Mouse (Mus musculus) brain, embryonic 18.5 days (tissue): ENCODE data around the gene Usp30.

Experiments
- DNase-seq: peaks from one replicate; pipeline ENCODE4 v3.0.0-alpha.2; 2012; ENCODE audit warnings: low read depth, low spot score

Gene Usp30

DNA sequence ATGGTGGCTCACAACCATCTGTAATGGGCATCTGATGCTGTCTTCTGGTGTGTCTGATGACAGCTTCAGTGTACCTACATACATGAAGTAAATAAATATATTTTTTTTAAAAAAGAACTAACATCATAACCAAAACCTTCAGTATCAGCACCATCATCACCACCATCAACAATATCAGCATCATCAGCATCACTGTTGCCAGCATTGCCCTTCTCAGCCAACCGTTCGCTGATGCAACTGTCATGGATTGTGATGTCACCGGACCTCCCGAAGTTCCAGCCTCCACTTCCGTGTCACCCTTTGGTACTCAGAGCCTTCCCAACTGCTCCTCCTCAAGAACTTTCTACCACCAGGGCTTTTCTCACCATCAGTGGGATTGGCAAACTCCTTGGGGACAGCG lies at the start of gene Usp30:
Usp30 (plus strand) TSS at position 301 of the 400 bp plus-strand sequence.
- no peak for DNase-seq

DNA sequence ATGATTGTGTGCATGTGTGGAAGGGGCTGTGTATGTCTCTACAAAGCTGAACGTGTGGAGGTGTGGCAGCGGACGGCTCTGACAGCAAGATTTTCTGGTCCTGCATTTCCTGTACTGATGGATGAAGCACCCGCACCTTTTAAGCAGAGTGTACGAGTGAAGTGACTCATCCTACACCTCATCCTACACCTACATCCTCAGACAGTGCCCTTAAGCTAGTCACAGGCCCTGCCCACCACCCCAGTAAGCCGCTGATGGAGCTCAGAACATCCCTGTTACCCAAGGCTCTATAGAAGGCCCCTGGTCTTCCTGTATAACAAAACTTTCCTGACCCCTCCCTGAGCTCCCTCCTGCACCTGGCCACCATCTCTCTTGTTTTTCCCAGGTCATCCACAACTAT lies 40.9 kb upstream of the Usp30 start:
- DNase-seq = no peak

DNA sequence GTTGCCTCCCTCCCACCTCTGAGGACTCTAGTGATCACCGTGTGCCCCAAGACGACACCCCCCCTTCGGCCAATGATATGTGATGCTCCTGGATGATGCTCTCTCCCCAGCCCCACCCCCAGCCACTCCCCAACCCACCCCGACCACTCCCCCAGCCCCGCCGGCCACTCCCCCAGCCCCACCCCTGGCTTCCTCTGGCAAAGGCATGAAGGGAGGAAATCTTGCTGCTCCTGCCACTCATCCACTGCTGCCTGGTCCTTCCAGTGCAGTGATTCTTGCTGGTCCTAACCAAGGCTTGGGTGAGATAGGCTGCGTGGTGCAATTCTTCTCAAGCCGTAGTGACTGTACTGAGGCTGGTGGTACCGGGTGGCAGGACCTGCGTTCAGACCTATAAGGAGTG lies 40.4 kb upstream of the Usp30 start:
- DNase-seq = no peak

DNA sequence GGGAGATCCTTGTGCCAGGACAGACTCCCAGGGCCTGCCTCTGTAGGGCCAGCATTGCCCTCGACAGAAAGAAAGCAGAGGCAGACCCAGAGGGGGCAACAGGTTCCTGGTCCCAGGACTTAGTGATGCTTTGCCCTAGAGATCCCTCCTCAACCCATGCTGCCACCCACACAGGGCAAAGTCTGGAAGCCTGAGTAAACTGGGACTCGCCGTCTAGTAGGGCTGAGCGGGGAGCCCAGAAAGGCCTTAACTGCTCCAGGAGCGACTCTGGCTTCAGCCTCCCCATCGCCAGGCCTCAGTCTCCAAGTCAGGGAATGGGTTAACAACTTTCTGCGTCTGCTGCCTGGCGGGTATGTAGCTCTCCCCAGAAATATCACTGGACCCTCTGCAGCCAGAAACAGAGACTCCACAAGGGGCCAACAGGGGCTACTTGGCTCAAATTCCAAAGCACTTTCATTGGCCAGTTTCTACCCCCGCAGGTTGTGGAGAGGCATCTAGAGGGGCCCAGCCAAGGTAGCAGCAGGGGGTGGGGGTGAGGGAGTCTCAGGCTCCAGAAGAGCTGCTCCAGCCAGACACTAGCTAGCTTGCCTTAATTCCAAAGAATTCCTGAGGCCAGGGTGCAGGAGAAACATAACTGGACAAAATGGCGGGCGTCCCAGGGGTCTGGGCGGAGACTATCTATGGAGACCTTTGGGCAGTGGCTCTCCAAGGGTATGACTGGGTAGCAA lies 37.9 kb upstream of the Usp30 start:
- no peak for DNase-seq

DNA sequence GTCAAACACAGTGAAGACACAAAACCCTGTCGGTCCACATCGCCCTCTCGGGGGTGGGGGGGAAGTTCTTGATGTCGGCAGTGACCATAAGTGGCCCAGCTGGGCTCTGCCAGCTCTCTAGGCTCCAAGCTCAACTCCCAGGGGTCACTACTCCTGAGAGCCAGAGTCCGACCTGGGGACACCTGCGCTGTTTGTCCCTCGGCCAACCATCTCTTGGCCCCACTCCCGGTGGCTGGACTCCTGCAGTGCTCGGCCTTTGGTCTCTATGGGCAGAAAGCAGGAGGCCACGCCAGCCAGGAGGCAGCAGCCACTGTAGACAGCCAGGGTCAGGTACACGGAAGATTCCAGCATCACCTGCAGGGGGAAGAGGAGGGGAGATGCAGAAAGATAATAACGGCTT lies 37.1 kb upstream of the Usp30 start:
- DNase-seq = no peak

DNA sequence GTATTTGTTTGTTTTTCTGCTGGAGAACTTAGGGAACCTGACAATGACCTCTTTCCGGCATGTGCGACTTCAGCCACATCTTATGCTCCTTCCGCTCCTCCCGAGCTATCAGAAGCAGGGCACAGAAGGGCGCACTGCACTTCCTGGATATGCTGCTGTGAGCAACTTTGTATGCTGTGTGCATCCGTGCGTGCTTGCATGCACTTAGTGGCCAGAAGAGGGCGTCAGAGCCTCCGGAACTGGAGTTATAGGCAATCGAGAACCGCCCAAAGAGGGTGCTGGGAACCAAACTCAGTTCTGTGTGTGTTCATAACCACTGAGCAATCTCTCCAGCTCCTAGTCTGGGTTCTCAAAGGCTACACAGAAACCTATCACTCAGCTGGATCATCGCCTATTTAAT lies 34.6 kb upstream of the Usp30 start:
- DNase-seq = no peak

DNA sequence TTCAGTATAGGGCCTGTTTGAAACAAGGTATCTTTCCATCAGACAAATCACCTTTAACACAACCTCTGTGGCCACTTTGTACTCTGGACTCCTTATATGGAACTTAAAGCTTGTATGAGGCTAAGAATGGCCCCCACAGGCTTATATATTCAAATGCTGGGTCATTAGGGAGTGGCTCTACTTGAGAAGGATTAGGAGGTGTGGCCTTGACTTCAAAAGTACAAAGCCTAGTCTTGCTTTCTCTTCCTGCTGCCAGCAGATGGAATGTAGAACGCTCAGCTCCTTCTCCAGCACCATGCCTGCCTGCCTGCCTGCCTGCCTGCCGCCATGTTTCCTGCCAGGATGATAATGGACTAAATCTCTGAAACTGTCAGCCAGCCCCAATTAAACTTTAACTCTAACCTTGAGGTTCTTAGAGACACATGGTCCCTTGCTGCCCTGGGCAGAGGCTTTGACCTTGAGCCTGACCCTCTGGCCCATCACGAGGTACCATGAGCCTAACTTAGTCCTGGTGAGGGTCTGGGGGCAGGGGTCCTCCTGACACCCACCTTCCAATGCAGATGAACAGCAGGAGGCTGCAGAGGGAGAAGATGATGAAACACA lies 33.0 kb upstream of the Usp30 start:
- no peak for DNase-seq

DNA sequence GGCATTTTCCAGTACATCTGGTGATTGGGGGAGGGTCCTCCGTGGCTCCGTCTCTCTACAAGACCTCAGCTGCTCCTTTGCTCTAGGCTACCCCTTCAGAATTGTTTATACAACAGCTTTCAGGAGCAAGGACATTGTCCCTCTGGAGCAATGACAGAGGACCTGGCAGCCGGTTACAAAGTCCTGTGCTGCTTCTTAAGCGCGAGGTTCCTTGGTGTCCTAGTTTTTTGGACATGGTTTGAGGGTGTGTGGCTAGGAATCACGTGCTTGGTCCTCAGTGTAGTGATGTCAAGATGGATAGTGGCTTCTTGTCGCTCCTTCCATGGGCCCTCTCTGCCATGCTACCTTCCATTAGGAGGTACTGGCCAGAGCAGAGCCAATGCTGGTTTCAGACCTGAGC lies 30.9 kb upstream of the Usp30 start:
- no peak for DNase-seq

DNA sequence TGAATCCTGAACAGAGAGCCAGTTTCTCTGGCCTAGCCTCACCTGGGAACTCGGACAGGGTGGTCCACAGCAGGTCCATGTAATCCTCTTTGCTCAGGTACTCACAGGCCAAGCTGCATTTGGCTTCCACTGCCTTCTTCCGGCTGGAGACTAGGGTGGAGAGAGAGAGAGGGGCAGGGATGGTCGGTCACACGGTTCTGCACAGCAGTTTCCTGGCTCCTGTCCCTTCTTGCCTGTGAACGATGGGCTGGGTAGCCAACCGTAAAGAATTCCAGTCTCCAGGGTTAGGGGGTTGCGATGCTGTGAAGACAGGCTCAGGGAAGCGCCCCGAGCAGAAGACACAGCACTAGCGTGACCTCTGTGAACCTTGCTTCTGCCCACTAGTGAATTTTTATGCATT lies 30.1 kb upstream of the Usp30 start:
- DNase-seq = no peak

DNA sequence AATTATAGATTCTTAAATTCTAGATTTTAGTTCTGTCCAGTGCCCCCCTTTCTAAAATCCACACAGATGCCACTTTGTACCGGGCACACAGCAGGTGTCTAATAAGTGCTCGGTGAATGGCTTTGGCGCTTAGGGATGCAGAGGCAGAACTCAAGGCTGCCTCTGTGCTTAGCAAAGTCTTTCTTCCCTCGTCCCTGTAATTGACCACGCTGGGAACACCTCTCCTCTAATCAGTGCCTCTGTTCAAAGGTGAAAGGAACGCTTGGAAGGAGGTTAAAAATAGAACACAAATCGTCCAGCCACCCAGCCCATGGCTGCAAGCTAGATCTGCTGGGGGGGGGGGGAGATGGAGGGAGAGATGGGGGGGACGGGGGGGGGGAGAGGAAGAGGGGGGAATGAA lies 24.8 kb upstream of the Usp30 start:
- DNase-seq = no peak

DNA sequence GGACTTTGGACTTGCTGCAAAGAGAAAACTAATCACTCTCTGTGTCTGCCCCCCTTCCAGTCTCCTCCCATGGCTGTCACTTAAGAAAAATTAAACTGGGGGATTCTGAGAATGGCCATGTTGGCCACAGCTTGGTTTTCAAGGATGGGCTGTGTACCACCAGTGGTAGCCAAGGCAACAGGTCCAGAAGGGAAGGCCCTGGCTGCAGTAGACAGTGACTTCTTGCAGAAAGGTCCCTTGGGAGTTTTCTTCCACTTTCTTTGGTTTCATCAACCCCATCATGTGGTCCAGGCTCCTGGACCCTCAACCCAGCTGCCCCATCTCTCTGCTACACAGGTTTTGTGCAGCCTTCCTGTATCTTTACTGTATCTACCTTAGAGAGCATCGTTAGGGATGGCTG lies 24.4 kb upstream of the Usp30 start:
- no peak for DNase-seq

DNA sequence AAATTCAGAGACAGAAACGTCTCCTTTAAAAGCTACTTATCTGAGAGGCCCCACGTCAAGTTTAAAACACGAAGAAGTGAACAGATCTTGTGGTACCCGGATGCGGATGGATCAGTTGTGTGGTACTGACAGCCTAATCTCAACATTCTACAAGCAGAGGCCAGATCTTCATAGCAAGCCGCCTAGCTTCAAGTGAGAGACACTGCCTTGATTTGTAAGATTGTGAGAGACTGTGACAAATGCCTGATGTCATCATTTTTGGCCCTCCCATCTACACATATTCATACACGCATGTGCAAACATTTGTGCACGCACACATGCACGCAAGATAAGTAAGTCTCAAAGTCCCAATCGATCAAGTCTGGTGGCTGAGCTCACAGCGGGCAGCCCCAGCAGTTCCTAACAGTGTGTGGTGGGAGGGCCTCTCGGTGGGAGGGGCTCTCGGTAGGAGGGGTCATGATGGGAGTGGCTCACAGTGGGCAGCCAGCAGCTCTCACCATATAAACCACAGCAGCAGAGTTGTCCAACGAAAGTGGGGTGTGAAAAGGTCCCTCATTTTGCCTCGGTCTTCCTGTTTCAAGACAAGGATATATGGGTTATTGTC lies 23.8 kb upstream of the Usp30 start:
- DNase-seq = no peak

DNA sequence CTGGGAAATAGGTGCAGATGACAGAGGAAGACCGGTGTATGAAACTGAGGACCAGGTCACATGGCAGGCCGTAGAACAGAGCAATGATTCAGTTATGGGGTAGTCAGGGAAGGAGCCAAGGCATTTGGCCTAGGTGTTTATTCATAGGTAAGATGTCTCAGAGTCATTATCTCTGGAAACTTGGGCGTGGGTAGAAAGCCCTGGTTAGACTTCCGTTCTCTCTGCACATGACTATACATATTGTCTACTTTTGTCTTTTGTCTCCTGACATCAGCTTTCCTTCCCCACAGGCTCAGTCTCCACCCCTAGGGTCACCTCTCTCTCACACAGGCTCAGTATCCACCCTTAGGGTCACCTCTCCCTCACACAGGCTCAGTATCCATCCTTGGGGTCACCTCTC lies 21.5 kb upstream of the Usp30 start:
- no peak for DNase-seq

DNA sequence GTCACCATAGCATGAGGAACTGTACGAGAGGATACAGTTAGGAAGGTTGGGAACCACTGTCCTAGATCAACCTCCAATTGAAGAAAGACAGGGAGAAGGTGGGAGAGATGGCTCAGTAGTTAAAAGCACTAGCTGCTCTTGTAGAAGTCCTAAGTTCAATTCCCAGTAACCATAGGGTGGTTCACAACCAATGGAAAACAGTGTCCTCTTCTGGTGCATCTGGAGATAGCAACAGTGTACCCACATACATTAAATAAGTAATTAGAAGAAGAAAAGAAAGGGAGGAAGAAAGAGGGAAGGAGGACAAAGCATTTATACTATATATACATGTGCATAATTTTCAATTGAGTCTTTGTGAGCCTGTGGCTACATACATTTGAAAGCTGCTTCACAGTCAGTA lies 20.1 kb upstream of the Usp30 start:
- no peak for DNase-seq

DNA sequence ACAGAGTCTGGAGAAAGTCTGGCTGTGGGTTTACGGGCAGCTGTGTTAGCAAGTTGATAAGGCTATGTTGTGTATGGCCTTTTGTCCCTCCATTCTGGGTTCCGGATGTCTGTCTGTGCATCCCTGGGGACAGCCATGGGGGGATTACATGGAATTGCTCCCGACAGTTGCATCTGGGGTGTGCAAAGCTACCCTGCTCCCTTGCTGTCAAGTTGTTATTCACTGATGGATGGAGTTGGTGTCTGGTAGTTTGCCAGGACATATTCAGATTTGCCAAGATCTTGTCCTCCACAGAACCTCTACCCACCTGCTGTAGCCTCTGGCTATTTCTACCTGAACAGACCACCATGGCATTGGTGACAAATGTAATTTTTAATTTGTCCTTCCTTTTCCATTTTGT lies 19.1 kb upstream of the Usp30 start:
- no peak for DNase-seq

DNA sequence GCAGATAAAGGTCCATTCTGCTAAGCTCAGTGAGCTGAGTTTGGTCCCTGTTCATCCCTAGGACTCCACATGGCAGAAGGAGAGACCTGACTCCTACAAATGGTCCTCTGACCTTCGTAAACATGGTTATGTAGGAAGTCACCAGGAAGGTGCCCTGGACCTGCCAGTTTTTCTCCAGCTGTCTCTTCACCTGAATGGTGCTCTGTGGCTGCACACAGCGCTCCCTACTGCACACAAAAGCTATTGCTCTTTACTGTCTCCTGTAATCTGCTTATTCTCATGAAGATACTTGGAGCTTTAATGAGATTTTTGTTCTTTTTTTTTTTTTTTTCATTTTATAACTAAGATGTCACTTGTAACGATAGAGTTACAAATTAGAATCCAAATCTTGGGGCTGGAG lies 18.7 kb upstream of the Usp30 start:
- no peak for DNase-seq

DNA sequence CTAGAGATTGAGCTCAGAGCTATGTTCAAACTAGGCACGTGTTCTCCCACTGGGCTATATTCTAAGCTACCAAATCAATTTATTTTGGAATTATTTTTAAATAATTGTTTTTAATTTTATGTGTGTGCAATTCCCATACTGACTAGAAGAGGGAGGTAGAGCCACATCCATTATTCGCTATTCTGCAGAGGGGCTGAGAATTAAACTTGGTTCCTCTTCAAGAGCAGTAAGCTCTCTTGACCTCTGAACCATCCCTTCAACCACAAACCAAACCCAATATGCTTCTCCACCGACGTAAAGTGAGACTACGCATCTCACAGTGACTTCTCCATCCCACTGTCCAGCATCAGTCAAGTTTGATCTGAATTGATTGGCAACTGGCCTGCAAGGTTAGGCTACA lies 18.1 kb upstream of the Usp30 start:
- DNase-seq = no peak

DNA sequence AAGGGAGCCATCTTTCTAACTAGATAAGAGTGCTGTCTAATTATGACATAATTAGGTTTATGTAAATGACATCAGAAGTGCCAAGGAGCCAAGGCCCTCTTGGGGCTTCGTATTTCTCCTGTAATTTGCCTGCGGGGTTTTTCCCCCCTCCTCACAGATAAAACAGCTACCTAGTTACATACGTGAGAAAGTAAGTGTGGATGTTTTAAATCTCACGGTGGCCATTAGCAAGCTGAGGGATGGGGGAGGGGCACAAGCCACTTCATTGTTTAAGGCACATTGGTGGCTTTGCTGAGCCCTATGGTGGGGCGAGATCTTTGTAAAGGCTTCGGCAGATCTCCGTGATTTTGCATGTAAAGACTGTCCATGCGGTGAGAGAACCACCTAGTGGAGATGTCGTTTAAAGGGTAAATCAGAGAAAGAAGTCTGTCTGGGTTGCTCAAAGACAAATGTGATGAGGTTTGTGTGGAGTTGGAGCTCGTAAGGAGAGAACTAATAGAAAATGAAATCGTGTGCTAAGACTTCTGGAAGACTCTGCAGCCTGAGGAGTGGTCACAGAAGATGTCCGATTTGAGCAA lies 16.4 kb upstream of the Usp30 start:
- DNase-seq = no peak

DNA sequence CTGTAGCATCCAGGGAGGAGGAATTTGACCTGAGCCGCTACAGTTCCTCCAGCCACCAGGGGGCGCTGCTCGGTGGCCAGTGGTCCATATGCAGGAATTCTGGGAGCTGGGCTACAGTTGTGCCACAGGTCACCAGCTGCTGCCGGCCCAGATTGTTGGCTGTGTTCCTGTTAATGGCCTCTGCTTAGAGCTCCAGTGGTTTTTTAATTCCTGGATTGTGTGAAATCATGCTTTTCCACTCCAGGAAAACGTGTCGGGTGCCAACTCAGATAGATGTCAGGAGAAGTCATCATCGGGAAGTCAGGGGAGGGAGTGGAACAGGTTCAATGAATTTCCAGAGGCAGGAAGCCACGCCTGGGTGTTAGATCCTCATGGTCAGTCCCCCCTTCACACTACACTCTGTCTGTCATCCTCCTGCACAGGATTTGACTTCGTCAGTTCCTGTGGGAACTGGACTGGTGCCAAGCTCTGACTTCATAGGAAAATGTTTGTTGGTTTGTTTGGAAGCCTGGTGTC lies 13.0 kb upstream of the Usp30 start:
- no peak for DNase-seq

DNA sequence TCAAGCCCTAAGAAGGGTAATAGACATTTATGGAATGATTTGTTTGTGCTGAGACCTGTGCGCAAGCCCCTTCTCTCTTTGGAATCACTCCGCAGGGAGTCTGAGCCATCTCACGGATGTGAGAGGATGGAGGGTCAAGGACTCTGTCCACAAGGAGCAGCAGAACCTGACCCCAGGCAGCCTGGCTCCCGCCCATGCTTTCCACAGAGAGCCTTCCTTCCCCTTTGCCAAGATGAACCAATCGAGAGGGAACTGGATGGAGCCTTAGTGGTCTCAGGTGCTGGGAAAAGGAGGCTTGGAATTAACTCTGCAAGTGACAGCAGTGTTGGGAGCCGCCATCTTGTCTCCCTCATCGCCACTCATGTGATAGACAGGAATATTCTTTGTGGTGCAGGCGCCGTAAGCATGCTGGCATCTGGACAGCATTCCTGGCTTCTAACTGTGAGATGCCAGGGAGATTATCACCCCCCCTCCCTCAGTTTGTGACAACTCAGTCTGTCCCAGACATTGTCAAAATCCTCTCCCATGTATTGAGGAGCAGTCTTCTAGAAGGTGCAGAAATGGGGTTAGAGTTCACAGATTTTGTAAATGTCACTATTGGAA lies 8.0 kb upstream of the Usp30 start:
- DNase-seq = no peak

DNA sequence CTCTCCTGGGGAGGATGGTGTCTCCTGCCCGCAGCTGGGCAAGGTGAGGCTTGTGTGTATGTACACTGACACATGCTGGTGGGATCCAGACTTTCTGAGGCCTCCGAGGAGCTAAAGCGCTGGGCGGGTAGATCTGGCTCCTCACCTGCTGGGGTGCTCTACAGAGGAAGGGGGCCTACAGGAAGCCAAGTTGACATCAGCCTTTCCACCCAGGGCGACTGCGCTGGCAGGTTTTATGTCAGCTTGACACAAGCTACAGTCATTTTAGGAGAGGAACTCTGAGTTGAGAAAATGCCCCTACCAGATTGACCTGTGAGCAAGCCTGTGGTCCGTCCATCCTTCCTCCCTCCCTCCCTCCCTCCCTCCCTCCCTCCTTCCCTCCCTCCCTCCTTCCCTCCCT lies 3.6 kb upstream of the Usp30 start:
- DNase-seq = no peak

DNA sequence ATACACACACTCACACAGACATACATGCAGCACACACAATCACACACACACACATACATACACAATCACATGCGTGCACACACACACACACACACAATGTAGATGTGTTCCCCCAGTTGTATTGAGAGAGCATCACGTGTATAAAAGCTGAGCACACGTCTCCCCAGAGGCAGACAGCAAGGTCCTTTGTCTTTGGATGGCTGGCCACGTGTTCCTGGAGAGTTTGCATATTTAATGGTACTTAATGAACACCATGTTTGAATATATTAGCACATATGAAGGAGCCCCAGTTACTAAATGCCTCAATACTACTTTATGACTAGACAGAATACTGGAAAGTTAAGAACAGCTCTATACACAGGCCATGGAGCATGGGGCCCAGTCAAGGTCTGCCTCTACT lies 1.3 kb upstream of the Usp30 start:
- DNase-seq = no peak
